Mouse (Mus musculus): ENCODE results near the gene Scamp3. TPM values are rescaled to one million over a fixed set of nuclear protein-coding genes. Genes with fewer than 3 reads are reported as not detected.
A peak's percentile ranks its signal among the peaks of the same experiment; 100 is the strongest.
"Not testable (repeated sequence)": the region's sequence is repeated elsewhere in the genome, so short reads cannot be mapped to it uniquely, and the experiment has no call there.

The Scamp3 gene
- polyA plus RNA-seq, 1 experiment from 2014 or later: 128 TPM

DNA sequence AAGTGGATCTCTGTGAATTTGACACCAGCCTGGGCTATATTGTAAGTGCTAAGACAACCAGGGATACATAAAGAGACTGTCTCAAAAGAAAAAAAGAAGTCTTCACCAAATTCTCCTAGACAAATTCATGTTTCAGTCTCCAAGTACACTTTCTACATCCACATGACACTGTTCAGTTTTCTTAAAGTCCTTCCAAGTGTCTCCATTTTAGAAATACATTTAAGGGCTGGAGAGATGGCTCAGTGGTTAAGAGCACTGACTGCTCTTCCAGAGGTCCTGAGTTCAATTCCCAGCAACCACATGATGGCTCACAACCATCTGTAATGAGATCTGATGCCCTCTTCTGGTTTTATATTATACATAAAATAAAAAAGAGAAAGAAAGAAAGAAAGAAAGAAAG is 16.1 kb upstream of the Scamp3 start:
- H3K4me3 ChIP-seq (replicated peaks; ENCODE audit: low read length); H3K9ac ChIP-seq (replicated peaks; ENCODE audit: low read depth, low read length); ATAC-seq; H3K27ac ChIP-seq (ENCODE audit: low read length); H3K9me3 ChIP-seq (ENCODE audit: control insufficient read depth, low read length); H3K36me3 ChIP-seq (ENCODE audit: control insufficient read depth, insufficient read depth); H3K4me2 ChIP-seq (ENCODE audit: low read length); H3K27me3 ChIP-seq (replicated peaks; ENCODE audit: control insufficient read depth, insufficient read depth, low read length): not testable (repeated sequence)
- H3K4me1 ChIP-seq (replicated peaks; ENCODE audit: control insufficient read depth, insufficient read depth, low read length): peaks cover 36% of the 10 kb centered on the region

DNA sequence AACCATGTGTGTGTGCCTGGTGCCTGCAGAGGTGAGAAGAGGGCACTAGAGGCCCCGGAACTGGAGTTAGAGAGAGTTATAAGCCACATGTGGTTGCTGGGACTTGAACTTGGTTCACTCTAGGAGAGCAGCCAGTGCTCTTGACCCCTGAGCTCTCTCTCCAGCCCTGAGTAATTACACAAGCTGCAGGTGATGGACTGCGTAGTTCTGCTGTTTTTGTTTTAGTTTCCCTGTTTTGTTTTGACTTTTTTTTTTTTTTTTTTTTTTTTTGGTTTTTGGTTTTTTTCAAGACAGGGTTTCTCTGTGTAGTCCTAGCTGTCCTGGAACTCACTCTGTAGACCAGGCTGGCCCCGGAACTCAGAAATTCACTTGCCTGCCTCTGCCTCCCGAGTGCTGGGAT is 15.5 kb upstream of the Scamp3 start:
- no peaks in the 10 kb centered on the region for H3K27me3 ChIP-seq (replicated peaks; ENCODE audit: control insufficient read depth, insufficient read depth, low read length)
- no peak overlapping the region for H3K4me3 ChIP-seq (replicated peaks; ENCODE audit: low read length)
- ATAC-seq: no peak
- no peak overlapping the region for H3K9ac ChIP-seq (replicated peaks; ENCODE audit: low read depth, low read length)
- H3K36me3 ChIP-seq (ENCODE audit: control insufficient read depth, insufficient read depth): no peaks in the 10 kb centered on the region
- no peaks in the 10 kb centered on the region for H3K9me3 ChIP-seq (ENCODE audit: control insufficient read depth, low read length)
- WGBS: 84% methylated on average over 4 of the region's 4 CpGs
- H3K4me2 ChIP-seq (ENCODE audit: low read length): no peak overlapping the region
- H3K4me1 ChIP-seq (replicated peaks; ENCODE audit: control insufficient read depth, insufficient read depth, low read length): peaks cover 41% of the 10 kb centered on the region
- H3K27ac ChIP-seq (ENCODE audit: low read length): no peak overlapping the region

DNA sequence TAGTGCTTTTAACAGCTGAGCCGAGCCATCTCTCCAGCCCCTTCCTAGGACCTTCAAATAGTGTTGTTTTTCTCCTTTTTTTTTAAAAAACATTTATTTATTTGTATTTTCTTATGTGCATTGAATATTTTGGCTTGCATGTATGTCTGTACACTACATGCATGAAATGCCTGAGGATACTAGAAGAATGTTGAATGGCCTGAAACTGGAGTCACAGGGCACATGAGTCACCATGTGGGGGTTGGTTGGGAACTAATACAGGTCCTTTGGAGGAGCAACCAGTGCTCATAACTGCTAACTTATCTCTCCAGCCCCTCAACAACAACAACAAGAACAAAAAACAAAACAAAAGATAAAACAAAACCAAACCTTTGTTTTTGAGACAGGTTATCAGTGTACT is 14.2 kb upstream of the Scamp3 start:
- Histone ChIP-seq H3K36me3 (ENCODE audit: control insufficient read depth, insufficient read depth) (no peaks in the 10 kb centered on the region), H3K4me3 (replicated peaks; ENCODE audit: low read length) (no peak overlapping the region), H3K4me2 (ENCODE audit: low read length) (no peak overlapping the region), H3K27ac (ENCODE audit: low read length) (no peak overlapping the region), H3K27me3 (replicated peaks; ENCODE audit: control insufficient read depth, insufficient read depth, low read length) (no peaks in the 10 kb centered on the region), H3K9ac (replicated peaks; ENCODE audit: low read depth, low read length) (no peak overlapping the region), H3K9me3 (ENCODE audit: control insufficient read depth, low read length) (no peaks in the 10 kb centered on the region), H3K4me1 (replicated peaks; ENCODE audit: control insufficient read depth, insufficient read depth, low read length) (peaks cover 37% of the 10 kb centered on the region)
- 85% methylated on average over 1 of the region's 1 CpGs for WGBS
- ATAC-seq: no peak

DNA sequence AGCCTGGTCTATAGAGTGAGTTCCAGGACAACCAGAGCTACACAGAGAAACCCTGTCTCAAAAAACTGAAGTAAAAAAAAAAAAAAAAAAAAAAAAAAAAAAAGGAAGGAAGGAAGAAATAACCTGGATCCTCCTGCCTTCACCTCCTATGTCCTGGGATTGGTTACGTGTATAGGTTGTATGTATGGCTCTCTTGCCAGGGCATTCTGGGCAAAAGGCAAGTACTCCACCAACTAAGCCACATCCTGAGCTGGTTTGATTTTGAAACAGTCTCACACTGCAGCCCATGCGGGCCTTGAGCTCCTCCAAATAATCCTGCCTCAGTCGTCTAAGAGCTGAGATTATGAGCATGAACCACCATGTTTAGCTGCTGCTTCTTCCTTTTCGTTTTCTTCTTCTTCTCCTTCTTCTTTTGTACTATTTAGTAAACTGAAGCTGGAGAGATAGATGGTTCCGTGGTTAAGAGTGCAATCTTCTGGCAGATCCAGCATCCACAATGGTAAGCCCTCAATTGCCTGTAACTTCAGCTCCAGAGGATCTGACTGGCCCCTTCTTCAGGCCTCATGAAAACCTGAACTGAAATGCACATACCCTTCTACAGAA is 13.5 kb upstream of the Scamp3 start:
- Histone ChIP-seq H3K4me3 (replicated peaks; ENCODE audit: low read length) (peak overlapping the region; percentile 96), H3K4me1 (replicated peaks; ENCODE audit: control insufficient read depth, insufficient read depth, low read length) (peaks cover 31% of the 10 kb centered on the region), H3K36me3 (ENCODE audit: control insufficient read depth, insufficient read depth) (peaks cover 5% of the 10 kb centered on the region), H3K9me3 (ENCODE audit: control insufficient read depth, low read length) (no peaks in the 10 kb centered on the region), H3K27ac (ENCODE audit: low read length) (no peak overlapping the region; the same call in 1 of the 2 replicates), H3K27me3 (replicated peaks; ENCODE audit: control insufficient read depth, insufficient read depth, low read length) (no peaks in the 10 kb centered on the region), H3K4me2 (ENCODE audit: low read length) (peak overlapping the region; percentile 91), H3K9ac (replicated peaks; ENCODE audit: low read depth, low read length) (peak overlapping the region; percentile 96; the same call in 1 of the 2 replicates)
- 70% methylated on average over 5 of the region's 5 CpGs for WGBS
- ATAC-seq: no peak

GRCm38 (mm10) chr3:89164506-89165267 is 12.6 kb upstream of the Scamp3 start, which contains the start of gene Clk2:
Gene Clk2, plus strand, starts transcription at chr3:89164795.
- peak; percentile 97 for ATAC-seq
- WGBS: 1% methylated on average over 58 of the region's 79 CpGs

GRCm38 (mm10) chr3:89165268-89165870 is 11.9 kb upstream of the Scamp3 start:
- Histone ChIP-seq H3K27ac (ENCODE audit: low read length) (peak overlapping the region; percentile 94), H3K4me2 (ENCODE audit: low read length) (peak overlapping the region; percentile 91), H3K4me1 (replicated peaks; ENCODE audit: control insufficient read depth, insufficient read depth, low read length) (peaks cover 23% of the 10 kb centered on the region), H3K9me3 (ENCODE audit: control insufficient read depth, low read length) (no peaks in the 10 kb centered on the region), H3K27me3 (replicated peaks; ENCODE audit: control insufficient read depth, insufficient read depth, low read length) (no peaks in the 10 kb centered on the region), H3K9ac (replicated peaks; ENCODE audit: low read depth, low read length) (peak overlapping the region; percentile 96), H3K4me3 (replicated peaks; ENCODE audit: low read length) (peak overlapping the region; percentile 96), H3K36me3 (ENCODE audit: control insufficient read depth, insufficient read depth) (peaks cover 20% of the 10 kb centered on the region)
- 23% methylated on average over 12 of the region's 12 CpGs for WGBS
- ATAC-seq: no peak

More at GRCm38 (mm10) chr3:89164506-89165267, 12.6 kb upstream of the Scamp3 start, which contains the start of gene Clk2:
- Histone ChIP-seq H3K4me3 (replicated peaks; ENCODE audit: low read length) (peak within 1 kb of the TSS; percentile 96), H3K9me3 (ENCODE audit: control insufficient read depth, low read length) (no peaks in the 10 kb centered on the region), H3K4me1 (replicated peaks; ENCODE audit: control insufficient read depth, insufficient read depth, low read length) (peaks cover 23% of the 10 kb centered on the region), H3K27me3 (replicated peaks; ENCODE audit: control insufficient read depth, insufficient read depth, low read length) (no peaks in the 10 kb centered on the region), H3K9ac (replicated peaks; ENCODE audit: low read depth, low read length) (peak within 1 kb of the TSS; percentile 96), H3K36me3 (ENCODE audit: control insufficient read depth, insufficient read depth) (peaks cover 13% of the 10 kb centered on the region), H3K4me2 (ENCODE audit: low read length) (peak within 1 kb of the TSS; percentile 91), H3K27ac (ENCODE audit: low read length) (peak within 1 kb of the TSS; percentile 94)

GRCm38 (mm10) chr3:89166945-89167344 is 10.3 kb upstream of the Scamp3 start:
- Histone ChIP-seq H3K9ac (replicated peaks; ENCODE audit: low read depth, low read length) (no peak overlapping the region), H3K27ac (ENCODE audit: low read length) (no peak overlapping the region), H3K4me3 (replicated peaks; ENCODE audit: low read length) (no peak overlapping the region), H3K4me1 (replicated peaks; ENCODE audit: control insufficient read depth, insufficient read depth, low read length) (peaks cover 23% of the 10 kb centered on the region), H3K4me2 (ENCODE audit: low read length) (no peak overlapping the region), H3K27me3 (replicated peaks; ENCODE audit: control insufficient read depth, insufficient read depth, low read length) (no peaks in the 10 kb centered on the region), H3K9me3 (ENCODE audit: control insufficient read depth, low read length) (no peaks in the 10 kb centered on the region), H3K36me3 (ENCODE audit: control insufficient read depth, insufficient read depth) (peaks cover 28% of the 10 kb centered on the region)
- no peak for ATAC-seq
- 92% methylated on average over 19 of the region's 19 CpGs for WGBS

DNA sequence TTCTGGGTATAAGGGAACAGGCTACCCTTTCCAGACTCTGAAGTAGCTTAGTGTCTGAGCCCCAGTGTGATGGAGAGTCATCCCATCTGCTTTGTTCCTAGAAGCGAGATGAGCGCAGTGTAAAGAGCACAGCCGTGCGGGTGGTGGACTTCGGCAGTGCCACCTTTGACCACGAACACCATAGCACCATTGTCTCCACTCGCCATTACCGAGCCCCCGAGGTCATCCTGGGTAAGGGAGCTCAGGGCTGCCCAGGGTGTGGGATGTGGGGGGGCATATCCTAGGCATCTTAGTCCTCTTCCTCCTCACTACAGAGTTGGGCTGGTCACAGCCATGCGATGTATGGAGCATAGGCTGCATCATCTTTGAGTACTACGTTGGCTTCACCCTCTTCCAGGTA is 2.4 kb upstream of the Scamp3 start:
- Histone ChIP-seq H3K36me3 (ENCODE audit: control insufficient read depth, insufficient read depth) (peaks cover 30% of the 10 kb centered on the region), H3K27ac (ENCODE audit: low read length) (no peak overlapping the region), H3K4me1 (replicated peaks; ENCODE audit: control insufficient read depth, insufficient read depth, low read length) (peaks cover 13% of the 10 kb centered on the region), H3K4me2 (ENCODE audit: low read length) (no peak overlapping the region), H3K4me3 (replicated peaks; ENCODE audit: low read length) (no peak overlapping the region), H3K27me3 (replicated peaks; ENCODE audit: control insufficient read depth, insufficient read depth, low read length) (no peaks in the 10 kb centered on the region), H3K9ac (replicated peaks; ENCODE audit: low read depth, low read length) (no peak overlapping the region), H3K9me3 (ENCODE audit: control insufficient read depth, low read length) (no peaks in the 10 kb centered on the region)
- 95% methylated on average over 11 of the region's 11 CpGs for WGBS
- no peak for ATAC-seq

DNA sequence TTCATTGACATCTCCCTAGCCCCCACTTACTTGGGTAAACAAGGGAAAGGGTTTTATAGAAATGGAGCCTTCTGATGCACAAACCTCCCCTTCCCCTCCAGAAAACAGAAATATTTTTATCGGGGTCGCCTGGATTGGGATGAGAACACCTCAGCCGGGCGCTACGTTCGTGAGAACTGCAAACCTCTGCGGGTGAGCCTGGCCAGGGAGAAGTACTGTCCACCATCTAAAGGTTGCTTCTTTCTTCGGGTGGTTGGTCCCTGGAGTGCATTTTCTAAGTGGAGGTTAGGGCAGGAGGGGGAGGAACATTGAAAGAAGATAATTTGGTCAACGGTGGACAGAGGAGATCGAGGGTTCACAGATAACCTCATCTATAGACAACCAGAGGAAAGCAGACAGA is 1.7 kb upstream of the Scamp3 start:
- WGBS: 93% methylated on average over 10 of the region's 10 CpGs
- H3K27ac ChIP-seq (ENCODE audit: low read length): no peak overlapping the region
- no peak for ATAC-seq
- H3K4me3 ChIP-seq (replicated peaks; ENCODE audit: low read length): no peak overlapping the region
- H3K4me2 ChIP-seq (ENCODE audit: low read length): no peak overlapping the region
- no peaks in the 10 kb centered on the region for H3K27me3 ChIP-seq (replicated peaks; ENCODE audit: control insufficient read depth, insufficient read depth, low read length)
- peaks cover 13% of the 10 kb centered on the region for H3K4me1 ChIP-seq (replicated peaks; ENCODE audit: control insufficient read depth, insufficient read depth, low read length)
- H3K9ac ChIP-seq (replicated peaks; ENCODE audit: low read depth, low read length): no peak overlapping the region
- H3K9me3 ChIP-seq (ENCODE audit: control insufficient read depth, low read length): no peaks in the 10 kb centered on the region
- H3K36me3 ChIP-seq (ENCODE audit: control insufficient read depth, insufficient read depth): peaks cover 28% of the 10 kb centered on the region

Data from forebrain, embryonic 16.5 days (tissue).